Mouse (Mus musculus) embryonic fibroblast, embryonic 13.5 days (primary cell): ENCODE data around the gene Rxrg.

Source experiments
- CTCF ChIP-seq: IDR thresholded peaks from 2 replicates; pipeline ENCODE4 v1.5.1; 2011; ENCODE audit warnings: mild to moderate bottlenecking, control low read depth, low read length, moderate library complexity, borderline replicate concordance; ENCODE audit not compliant: insufficient read depth
- POLR2A ChIP-seq: IDR thresholded peaks from 2 replicates; pipeline ENCODE4 v1.6.1; 2011; ENCODE audit warnings: low read depth, mild to moderate bottlenecking, control low read depth, low read length, moderate library complexity

- TF ChIP-seq POLR2A (no peak), CTCF (no peak)
These were observed 89.8 kb downstream of the Rxrg start for GRCm38 (mm10) chr1:167688001-167688346.
